Mouse (Mus musculus) neural tube, embryonic 14.5 days (tissue): Measurements from ENCODE around the gene Eme2. TPM values are rescaled to one million over a fixed set of nuclear protein-coding genes. Genes with fewer than 3 reads are reported as not detected.
"Not testable (repeated sequence)": the region's sequence is repeated elsewhere in the genome, so short reads cannot be mapped to it uniquely, and the experiment has no call there.

Experiments
- ATAC-seq: fragments of 200-750 bp; cut with Nextera tagmentation; 2 replicates; pipeline ENCODE4 v1.8.0; 2017; ENCODE audit warnings: low read depth, mild to moderate bottlenecking, moderate TSS enrichment, moderate library complexity
- H3K27ac ChIP-seq: fragments of 300-500 bp; sonication (generic); 2 replicates; pipeline ENCODE4 v1.5.1; 2014; ENCODE audit warnings: low read depth, mild to moderate bottlenecking, control low read depth, low read length, moderate library complexity, mixed read lengths
- H3K27me3 ChIP-seq: fragments of 300-500 bp; sonication (generic); 2 replicates; pipeline ENCODE4 v1.6.1; 2014; ENCODE audit warnings: low read length; ENCODE audit not compliant: control insufficient read depth, insufficient read depth
- H3K36me3 ChIP-seq: fragments of 300-500 bp; sonication (generic); 2 replicates; pipeline ENCODE4 v1.6.1; 2014; ENCODE audit warnings: low read length, mixed read lengths; ENCODE audit not compliant: control insufficient read depth, insufficient read depth
- H3K4me1 ChIP-seq: fragments of 300-500 bp; sonication (generic); 2 replicates; pipeline ENCODE4 v1.6.1; 2014; ENCODE audit warnings: low read length; ENCODE audit not compliant: control insufficient read depth, insufficient read depth
- H3K4me2 ChIP-seq: fragments of 300-500 bp; sonication (generic); 2 replicates; pipeline ENCODE4 v1.6.1; 2014; ENCODE audit warnings: mild to moderate bottlenecking, low read depth, low read length, control low read depth
- H3K4me3 ChIP-seq: fragments of 300-500 bp; sonication (generic); 2 replicates; pipeline ENCODE4 v1.5.1; 2014; ENCODE audit warnings: low read depth, low read length, control low read depth, mixed read lengths
- H3K9ac ChIP-seq: fragments of 300-500 bp; sonication (generic); replicated peaks from 2 replicates; pipeline ENCODE4 v1.6.1; 2014; ENCODE audit warnings: low read depth, mild to moderate bottlenecking, control low read depth, low read length, mixed read lengths
- H3K9me3 ChIP-seq: fragments of 300-500 bp; sonication (generic); 2 replicates; pipeline ENCODE4 v1.6.1; 2016; ENCODE audit warnings: low read length; ENCODE audit not compliant: control insufficient read depth
- WGBS: fragments of 180-500 bp; shearing (Covaris S2); extraction: QIAGEN DNeasy Blood & Tissue Kit; methylation state at CpG from one replicate; pipeline ENCODE4 v1.1.7; 2014; 5-methylcytosine and 5-hydroxymethylcytosine counted together
- polyA plus RNA-seq: library from polyadenylated mRNA; unstranded; fragments of >200 nt; fragmentation: Nextera tagmentation; extraction: Ambion mirVana; gene quantifications from 2 replicates; pipeline ENCODE4 v1.2.1, GENCODE M21; 2014

Eme2 gene
- polyA plus RNA-seq: 21.4 and 23.7 TPM in 2 replicates

DNA sequence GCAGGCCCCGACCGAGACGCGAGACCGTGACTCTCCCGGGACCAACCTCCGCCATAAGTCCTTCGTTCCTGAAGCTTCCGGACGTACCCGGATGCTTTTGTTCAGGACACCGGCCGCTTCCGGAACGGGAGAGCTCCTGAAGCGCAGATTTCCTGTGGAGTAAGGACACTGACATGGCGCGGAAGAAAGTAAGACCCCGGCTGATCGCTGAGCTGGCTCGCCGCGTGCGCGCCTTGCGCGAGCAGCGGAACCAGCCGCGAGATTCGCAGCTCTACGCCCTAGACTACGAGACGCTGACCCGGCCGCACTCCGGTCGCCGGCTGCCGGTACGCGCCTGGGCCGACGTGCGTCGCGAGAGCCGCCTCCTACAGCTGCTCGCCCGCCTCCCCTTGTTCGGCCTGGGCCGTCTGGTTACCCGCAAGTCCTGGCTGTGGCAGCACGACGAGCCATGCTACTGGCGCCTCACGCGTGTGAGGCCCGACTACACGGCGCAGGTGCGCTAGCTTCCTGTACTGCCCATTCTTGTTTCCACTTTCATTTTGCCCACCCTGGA is at the start of gene Eme2, which contains the start of gene Mrps34:
Gene Eme2 (minus strand): TSS at position 93 of the 553 bp plus-strand sequence.
Gene Mrps34 (plus strand): TSS at position 122 of the 553 bp plus-strand sequence.
- H3K4me2 ChIP-seq: peak within 1 kb of the TSS; percentile 95
- no peaks in the 10 kb centered on the region for H3K9me3 ChIP-seq
- no peaks in the 10 kb centered on the region for H3K27me3 ChIP-seq
- peak within 1 kb of the TSS; percentile 81 for H3K4me3 ChIP-seq
- under 1% methylated on average over 62 of the region's 62 CpGs for WGBS
- ATAC-seq: peak; percentile 54; the same call in 1 of the 2 replicates
- H3K4me1 ChIP-seq: peaks cover 30% of the 10 kb centered on the region
- H3K9ac ChIP-seq: peak within 1 kb of the TSS; percentile 85
- H3K36me3 ChIP-seq: peaks cover 64% of the 10 kb centered on the region
- peak within 1 kb of the TSS; percentile 83 for H3K27ac ChIP-seq

DNA sequence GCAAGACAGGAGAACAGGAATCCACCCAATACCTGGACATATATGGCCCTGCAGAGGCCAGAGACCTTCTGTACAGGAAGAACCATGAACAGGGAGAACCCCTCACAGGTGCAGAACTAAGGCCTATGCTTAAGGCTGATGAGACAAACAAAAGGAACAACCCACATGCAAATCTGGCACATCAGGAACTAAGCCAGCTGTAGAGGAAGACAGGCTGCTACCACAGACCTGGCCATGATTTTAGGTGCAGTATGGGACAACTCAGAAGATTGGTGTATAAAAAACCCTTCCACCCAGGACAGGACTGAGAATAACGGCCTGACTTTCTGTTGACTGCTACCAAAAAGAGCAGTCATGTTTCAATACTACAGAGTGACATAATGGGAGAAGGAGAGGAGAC is 48.7 kb upstream of the Eme2 start:
- not testable (repeated sequence) for H3K4me2 ChIP-seq, H3K27me3 ChIP-seq, H3K9me3 ChIP-seq, H3K4me3 ChIP-seq, H3K9ac ChIP-seq, H3K4me1 ChIP-seq, H3K27ac ChIP-seq, ATAC-seq
- WGBS: 87% methylated on average over 1 of the region's 1 CpGs
- H3K36me3 ChIP-seq: peaks cover 27% of the 10 kb centered on the region

DNA sequence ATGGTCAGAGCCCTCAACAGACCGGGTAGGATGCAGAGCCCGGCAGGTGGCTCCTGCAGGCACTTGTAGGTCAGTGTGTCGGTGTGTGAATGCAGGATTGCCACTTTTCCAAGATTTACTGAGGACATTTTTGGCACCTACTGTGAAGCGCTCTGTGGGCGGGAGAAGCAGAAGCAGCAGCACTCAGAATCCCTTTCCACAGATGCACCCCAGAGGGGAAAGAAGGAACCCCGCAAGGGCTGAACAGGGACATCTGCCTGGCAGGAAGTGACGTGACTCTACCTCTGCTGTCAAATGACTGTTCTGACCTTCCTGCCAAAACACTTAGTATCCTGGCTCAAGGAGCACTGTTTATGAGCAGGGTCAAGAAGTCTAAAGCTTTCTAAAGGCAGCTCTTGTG is 48.1 kb upstream of the Eme2 start:
- Histone ChIP-seq H3K4me3 (no peak overlapping the region), H3K36me3 (peaks cover 22% of the 10 kb centered on the region), H3K9me3 (no peaks in the 10 kb centered on the region), H3K27ac (no peak overlapping the region), H3K4me1 (no peaks in the 10 kb centered on the region), H3K4me2 (no peak overlapping the region), H3K9ac (no peak overlapping the region), H3K27me3 (no peaks in the 10 kb centered on the region)
- ATAC-seq: no peak
- WGBS: 87% methylated on average over 7 of the region's 7 CpGs

GRCm38 (mm10) chr17:24942453-24942852 is 47.6 kb upstream of the Eme2 start:
- ATAC-seq: 0 out of 2 replicates have a peak, but pooled peaks have one; percentile 69

DNA sequence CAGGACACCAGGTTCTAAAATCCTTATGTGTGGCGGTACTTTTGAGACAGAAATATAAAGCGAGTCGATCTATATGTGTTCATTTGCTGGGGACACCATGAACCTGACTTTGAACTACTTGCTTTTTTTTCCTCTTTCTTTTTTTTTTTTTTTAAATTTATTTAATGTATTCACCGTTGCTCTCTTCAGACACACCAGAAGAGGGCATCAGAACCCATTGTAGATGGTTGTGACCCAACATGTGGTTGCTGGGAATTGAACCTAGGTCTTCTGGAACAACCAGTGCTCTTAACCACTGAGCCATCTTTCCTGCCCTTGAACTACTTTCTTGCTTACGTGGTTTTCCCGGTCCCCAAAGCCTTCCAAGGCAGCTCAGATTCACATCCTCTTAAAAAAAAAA is 42.4 kb upstream of the Eme2 start:
- Histone ChIP-seq H3K27ac (peak overlapping the region; percentile 83), H3K4me3 (peak overlapping the region; percentile 92), H3K9me3 (no peaks in the 10 kb centered on the region), H3K4me2 (peak overlapping the region; percentile 77), H3K36me3 (no peaks in the 10 kb centered on the region), H3K4me1 (peaks cover 19% of the 10 kb centered on the region), H3K9ac (peak overlapping the region; percentile 53; the same call in 1 of the 2 replicates), H3K27me3 (no peaks in the 10 kb centered on the region)
- WGBS: 47% methylated on average over 6 of the region's 6 CpGs
- no peak for ATAC-seq

More at GRCm38 (mm10) chr17:24942453-24942852, 47.6 kb upstream of the Eme2 start:
- not testable (repeated sequence) for H3K9me3 ChIP-seq, H3K4me2 ChIP-seq, H3K27me3 ChIP-seq, H3K27ac ChIP-seq, H3K9ac ChIP-seq, H3K4me3 ChIP-seq, H3K4me1 ChIP-seq
- peaks cover 21% of the 10 kb centered on the region for H3K36me3 ChIP-seq
- 22% methylated on average over 2 of the region's 2 CpGs for WGBS

- H3K9me3 ChIP-seq: no peaks in the 10 kb centered on the region
- H3K27ac ChIP-seq: peak within 1 kb of the TSS; percentile 83
- peak; percentile 99 for ATAC-seq
- H3K9ac ChIP-seq: peak within 1 kb of the TSS; percentile 82
- H3K4me2 ChIP-seq: peak within 1 kb of the TSS; percentile 77
- no peaks in the 10 kb centered on the region for H3K27me3 ChIP-seq
- no peaks in the 10 kb centered on the region for H3K36me3 ChIP-seq
- peak within 1 kb of the TSS; percentile 92 for H3K4me3 ChIP-seq
- peaks cover 19% of the 10 kb centered on the region for H3K4me1 ChIP-seq
- 1% methylated on average over 78 of the region's 78 CpGs for WGBS
Measured at GRCm38 (mm10) chr17:24936259-24937237, 41.7 kb upstream of the Eme2 start, which contains the start of gene Mapk8ip3. Mapk8ip3 (minus strand) TSS chr17:24936977.

DNA sequence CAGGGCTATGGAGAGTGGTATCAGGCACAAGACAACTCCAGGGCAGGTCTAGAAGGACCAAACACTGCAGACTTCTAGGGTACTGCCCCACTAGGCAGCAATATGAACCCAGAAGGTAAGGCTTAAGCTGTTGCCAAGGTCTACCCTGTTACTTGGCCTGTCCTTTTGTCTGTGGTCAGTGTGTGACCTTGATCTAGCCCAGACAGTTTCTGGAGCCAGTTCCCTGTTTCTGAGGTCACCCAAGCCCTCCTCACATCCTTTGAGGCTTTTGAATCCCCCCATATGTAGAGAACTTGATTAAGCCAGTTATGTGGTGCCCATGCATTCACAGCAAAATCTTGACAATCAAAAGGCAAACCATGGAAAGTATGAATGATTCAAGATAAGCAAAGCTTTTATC is 40.8 kb upstream of the Eme2 start:
- Histone ChIP-seq H3K4me3 (peak overlapping the region; percentile 92), H3K27me3 (no peaks in the 10 kb centered on the region), H3K9me3 (no peaks in the 10 kb centered on the region), H3K4me1 (peaks cover 19% of the 10 kb centered on the region), H3K27ac (no peak overlapping the region), H3K4me2 (peak overlapping the region; percentile 77), H3K36me3 (no peaks in the 10 kb centered on the region), H3K9ac (peak overlapping the region; percentile 82)
- no peak for ATAC-seq

DNA sequence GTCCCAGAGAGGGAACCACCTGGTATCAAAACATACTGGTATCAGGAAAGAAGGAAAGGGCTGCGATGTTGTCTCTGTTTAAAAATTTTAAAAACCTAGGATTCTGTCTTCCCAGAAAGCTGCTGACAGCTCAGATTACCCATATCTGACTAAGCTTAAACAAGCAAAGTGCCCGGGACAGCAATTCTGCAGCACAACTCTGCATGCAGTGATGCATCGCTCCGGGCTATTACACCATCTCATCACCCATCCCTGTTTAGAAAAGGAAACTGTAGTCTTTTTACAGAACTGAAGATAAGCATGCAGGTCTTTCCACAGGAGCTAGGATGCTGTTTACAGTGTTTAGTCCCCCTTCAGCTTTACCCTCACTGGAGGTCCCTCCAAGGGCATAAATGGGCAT is 40.0 kb upstream of the Eme2 start:
- H3K27ac ChIP-seq: no peak overlapping the region
- H3K4me2 ChIP-seq: peak overlapping the region; percentile 77; the same call in 1 of the 2 replicates
- 89% methylated on average over 4 of the region's 4 CpGs for WGBS

GRCm38 (mm10) chr17:24933163-24933562 is 38.3 kb upstream of the Eme2 start:
- no peak for ATAC-seq
- Histone ChIP-seq H3K27ac (no peak overlapping the region), H3K27me3 (no peaks in the 10 kb centered on the region), H3K9me3 (no peaks in the 10 kb centered on the region), H3K4me1 (peaks cover 19% of the 10 kb centered on the region), H3K4me3 (no peak overlapping the region), H3K4me2 (no peak overlapping the region), H3K9ac (no peak overlapping the region), H3K36me3 (no peaks in the 10 kb centered on the region)
- 71% methylated on average over 4 of the region's 4 CpGs for WGBS

More for the DNA sequence above, 40.0 kb upstream of the Eme2 start:
- Histone ChIP-seq H3K27me3 (no peaks in the 10 kb centered on the region), H3K36me3 (no peaks in the 10 kb centered on the region), H3K9me3 (no peaks in the 10 kb centered on the region), H3K4me3 (peak overlapping the region; percentile 92; the same call in 1 of the 2 replicates), H3K4me1 (peaks cover 19% of the 10 kb centered on the region), H3K9ac (peak overlapping the region; percentile 82; the same call in 1 of the 2 replicates)
- ATAC-seq: no peak
